Mouse (Mus musculus) limb, embryonic 11.5 days (tissue): ENCODE results near the gene Gm49345. TPM values are rescaled to one million over a fixed set of nuclear protein-coding genes. Genes with fewer than 3 reads are reported as not detected.
A peak's percentile ranks its signal among the peaks of the same experiment; 100 is the strongest.

ENCODE experiments used
- ATAC-seq: fragments of 200-750 bp; cut with Nextera tagmentation; 2 replicates; pipeline ENCODE4 v1.8.0; 2017; ENCODE audit warnings: low read depth; ENCODE audit not compliant: insufficient number of reproducible peaks, low FRiP score, low TSS enrichment
- DNase-seq: peaks from one replicate; pipeline ENCODE4 v3.0.0-alpha.2; 2015; ENCODE audit warnings: low spot score
- H3K27ac ChIP-seq: fragments of 300-500 bp; sonication (generic); replicated peaks from 2 replicates; pipeline ENCODE4 v1.5.1; 2014; ENCODE audit warnings: low read depth, mild to moderate bottlenecking, low read length
- H3K27me3 ChIP-seq: fragments of 300-500 bp; sonication (generic); 2 replicates; pipeline ENCODE4 v1.6.1; 2014; ENCODE audit warnings: mild to moderate bottlenecking, low read length, mixed read lengths; ENCODE audit not compliant: control insufficient read depth, insufficient read depth
- H3K36me3 ChIP-seq: fragments of 300-500 bp; sonication (generic); 2 replicates; pipeline ENCODE4 v1.6.1; 2014; ENCODE audit warnings: mild to moderate bottlenecking, low read length, moderate library complexity, mixed read lengths; ENCODE audit not compliant: control insufficient read depth, insufficient read depth
- H3K4me1 ChIP-seq: fragments of 300-500 bp; sonication (generic); 2 replicates; pipeline ENCODE4 v1.6.1; 2014; ENCODE audit warnings: low read length, mixed read lengths; ENCODE audit not compliant: control insufficient read depth, insufficient read depth
- H3K4me2 ChIP-seq: fragments of 300-500 bp; sonication (generic); 2 replicates; pipeline ENCODE4 v1.6.1; 2014; ENCODE audit warnings: low read depth, mild to moderate bottlenecking, moderate library complexity; ENCODE audit not compliant: severe bottlenecking
- H3K4me3 ChIP-seq: fragments of 300-500 bp; sonication (generic); 2 replicates; pipeline ENCODE4 v1.5.1; 2014; ENCODE audit warnings: low read depth, low read length
- H3K9ac ChIP-seq: fragments of 300-500 bp; sonication (generic); 2 replicates; pipeline ENCODE4 v1.6.1; 2014; ENCODE audit warnings: mild to moderate bottlenecking, low read length
- H3K9me3 ChIP-seq: fragments of 300-500 bp; sonication (generic); 2 replicates; pipeline ENCODE4 v1.6.1; 2016; ENCODE audit warnings: low read length; ENCODE audit not compliant: control insufficient read depth
- WGBS: fragments of 180-500 bp; shearing (Covaris S2); extraction: QIAGEN DNeasy Blood & Tissue Kit; methylation state at CpG from one replicate; pipeline ENCODE4 v1.1.7; 2014; 5-methylcytosine and 5-hydroxymethylcytosine counted together
- polyA plus RNA-seq: library from polyadenylated mRNA; unstranded; fragments of >200 nt; fragmentation: Nextera tagmentation; extraction: Ambion mirVana; gene quantifications from 2 replicates; pipeline ENCODE4 v1.2.1, GENCODE M21; 2014

Gm49345 gene
- polyA plus RNA-seq, 1 experiment from 2014 or later, result not detected

DNA sequence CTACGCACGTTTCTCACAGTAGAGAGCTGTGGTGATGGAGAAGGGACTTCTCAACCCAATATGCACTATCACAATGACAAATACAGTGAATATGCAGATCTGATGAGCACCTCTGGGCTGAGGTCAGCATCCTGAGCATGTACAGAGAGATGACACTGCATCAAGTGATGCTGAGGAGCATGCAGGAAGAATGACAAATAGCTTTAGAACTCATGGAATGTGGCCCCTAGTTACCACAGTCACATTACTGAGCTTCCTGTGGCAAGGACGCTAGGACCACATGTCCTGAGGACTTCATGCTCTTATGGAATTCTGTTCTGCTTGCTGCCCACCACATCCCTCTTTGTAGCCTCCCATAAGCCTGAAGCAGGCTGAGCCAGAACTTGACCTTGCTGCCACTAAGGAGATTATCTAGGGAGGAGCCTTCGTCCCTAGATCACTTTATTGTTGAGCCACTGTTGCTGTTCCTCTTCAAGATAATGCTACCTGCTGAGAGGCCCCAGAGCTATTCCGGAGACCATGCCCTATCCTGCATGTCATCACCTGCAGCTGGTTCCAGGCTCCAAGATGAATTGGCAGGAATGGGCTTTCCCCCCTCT is 64.9 kb downstream of the Gm49345 start:
- Histone ChIP-seq H3K4me2 (no peak overlapping the region), H3K9ac (no peak overlapping the region), H3K4me1 (no peaks in the 10 kb centered on the region), H3K4me3 (no peak overlapping the region), H3K9me3 (no peaks in the 10 kb centered on the region), H3K27ac (no peak overlapping the region), H3K36me3 (no peaks in the 10 kb centered on the region), H3K27me3 (no peaks in the 10 kb centered on the region)
- ATAC-seq (no peak), DNase-seq (no peak)
- 74% methylated on average over 5 of the region's 5 CpGs for WGBS

DNA sequence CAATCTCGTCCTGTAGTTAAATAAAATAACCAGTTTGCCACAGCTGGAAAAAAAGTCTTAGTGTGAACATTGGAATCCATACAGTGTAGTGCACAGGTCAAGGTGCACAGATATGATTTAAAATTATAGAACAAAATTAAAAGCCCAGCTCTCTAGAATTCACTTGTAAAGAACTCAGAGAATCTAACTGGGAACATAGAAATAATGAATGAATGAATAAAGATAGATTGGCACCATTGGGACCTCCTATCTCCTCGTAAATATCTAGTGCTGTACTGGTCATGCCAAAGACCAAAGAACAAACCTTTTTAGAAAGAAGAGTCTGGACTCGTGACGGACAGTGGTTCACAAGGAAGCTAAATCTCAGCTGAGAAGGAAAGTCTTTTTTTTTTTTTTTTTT is 83.8 kb downstream of the Gm49345 start, which contains the start of gene Zfp748:
Gene Zfp748, minus strand, starts transcription at position 101 of the 400 bp plus-strand sequence.
- H3K27ac ChIP-seq, result peak within 1 kb of the TSS; percentile 68
- no peak for DNase-seq
- H3K4me2 ChIP-seq, result peak within 1 kb of the TSS; percentile 46
- peak within 1 kb of the TSS; percentile 87 for H3K9ac ChIP-seq
- H3K9me3 ChIP-seq, result no peaks in the 10 kb centered on the region
- no peaks in the 10 kb centered on the region for H3K27me3 ChIP-seq
- ATAC-seq, result no peak
- H3K4me3 ChIP-seq, result peak within 1 kb of the TSS; percentile 84
- H3K36me3 ChIP-seq, result no peaks in the 10 kb centered on the region
- H3K4me1 ChIP-seq, result 0 out of 2 replicates have a peak, but pooled peaks cover 3% of the 10 kb centered on the region
- 79% methylated on average over 4 of the region's 4 CpGs for WGBS

- no peaks in the 10 kb centered on the region for H3K27me3 ChIP-seq
- 0 out of 2 replicates have a peak, but pooled peaks cover 3% of the 10 kb centered on the region for H3K4me1 ChIP-seq
- peak overlapping the region; percentile 46 for H3K4me2 ChIP-seq
- WGBS, result under 1% methylated on average over 44 of the region's 44 CpGs
- ATAC-seq, result peak; percentile 98
- H3K9me3 ChIP-seq, result no peaks in the 10 kb centered on the region
- peak; percentile 89 for DNase-seq
- no peaks in the 10 kb centered on the region for H3K36me3 ChIP-seq
- H3K27ac ChIP-seq, result peak overlapping the region; percentile 68
- peak overlapping the region; percentile 87 for H3K9ac ChIP-seq
- H3K4me3 ChIP-seq, result peak overlapping the region; percentile 84
These were observed 84.8 kb downstream of the Gm49345 start for GRCm38 (mm10) chr13:67552505-67553346.

GRCm38 (mm10) chr13:67545941-67546340 is 91.6 kb downstream of the Gm49345 start:
- Histone ChIP-seq H3K4me2 (no peak overlapping the region), H3K9ac (no peak overlapping the region), H3K27ac (no peak overlapping the region), H3K27me3 (no peaks in the 10 kb centered on the region), H3K4me3 (no peak overlapping the region), H3K36me3 (peaks cover 20% of the 10 kb centered on the region), H3K4me1 (no peaks in the 10 kb centered on the region), H3K9me3 (no peaks in the 10 kb centered on the region)
- WGBS, result 94% methylated on average over 1 of the region's 1 CpGs
- DNase-seq (no peak), ATAC-seq (no peak)

Other genes with a start within 250 kb of the Gm49345 start
- 4.3 and 5.4 TPM in 2 replicates for gene Zfp429, start 237.9 kb downstream of the Gm49345 start, polyA plus RNA-seq
- 1.2 and 1.3 TPM in 2 replicates for gene Zfp459, start 216.4 kb downstream of the Gm49345 start, polyA plus RNA-seq
- 9.5 and 9.7 TPM in 2 replicates for gene Zfp874a, start 186.1 kb downstream of the Gm49345 start, polyA plus RNA-seq
- 1.7 and 2.6 TPM in 2 replicates for gene Zfp874b, start 153.5 kb downstream of the Gm49345 start, polyA plus RNA-seq
- 19.5 and 19.6 TPM in 2 replicates for gene Zfp58, start 137.2 kb downstream of the Gm49345 start, polyA plus RNA-seq
- gene Gm26965, start 111.6 kb downstream of the Gm49345 start, polyA plus RNA-seq, result not detected in 2 replicates
- 26.8 and 32.8 TPM in 2 replicates for gene Zfp87, start 111.6 kb downstream of the Gm49345 start, polyA plus RNA-seq
- 18.7 and 20.0 TPM in 2 replicates for gene Zfp748, start 83.9 kb downstream of the Gm49345 start, polyA plus RNA-seq
- gene Zfp729b, start 28.1 kb downstream of the Gm49345 start, polyA plus RNA-seq, result 5.1 and 5.8 TPM in 2 replicates
- gene Zfp729a, start within 50 bp of the Gm49345 start, polyA plus RNA-seq, result 2.7 and 3.7 TPM in 2 replicates
- 14.0 and 14.2 TPM in 2 replicates for gene Zfp738, start 49.3 kb upstream of the Gm49345 start, polyA plus RNA-seq
- 4.0 and 4.7 TPM in 2 replicates for gene Zfp65, start 91.4 kb upstream of the Gm49345 start, polyA plus RNA-seq
- gene Zfp85, start 117.5 kb upstream of the Gm49345 start, polyA plus RNA-seq, result 5.4 and 7.2 TPM in 2 replicates
- 2.8 and 3.1 TPM in 2 replicates for gene Zfp493, start 141.9 kb upstream of the Gm49345 start, polyA plus RNA-seq
- 7.5 and 8.0 TPM in 2 replicates for gene Zfp273, start 176.0 kb upstream of the Gm49345 start, polyA plus RNA-seq
- gene Gm10037, start 193.3 kb upstream of the Gm49345 start, polyA plus RNA-seq, result 2.7 and 2.9 TPM in 2 replicates
- not detected in 2 replicates for gene BC048507, start 225.6 kb upstream of the Gm49345 start, polyA plus RNA-seq